Mouse (Mus musculus): ENCODE results near the gene Xxylt1. TPM values are rescaled to one million over a fixed set of nuclear protein-coding genes. Genes with fewer than 3 reads are reported as not detected.

The Xxylt1 gene
- polyA plus RNA-seq, 1 experiment from 2014 or later: 14.3 TPM

DNA sequence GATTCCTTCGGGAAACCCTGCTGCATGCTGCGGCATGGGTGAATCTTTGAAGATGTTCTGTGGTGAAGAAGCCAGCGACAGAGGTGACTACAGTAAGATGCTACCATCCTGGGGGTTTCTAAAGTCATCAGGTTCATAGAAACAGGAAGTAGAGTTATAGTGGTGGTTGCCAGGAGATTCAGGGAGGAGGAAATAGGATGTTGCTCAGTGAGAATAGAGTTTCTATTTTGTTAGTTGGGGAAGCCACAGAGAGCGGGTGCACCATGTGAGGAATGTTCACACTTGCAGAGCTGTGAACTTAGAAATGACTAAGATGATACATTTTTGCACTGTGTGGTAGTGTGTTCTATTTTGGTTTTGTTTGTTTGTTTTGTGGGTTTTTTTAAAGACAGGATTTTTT is 133.0 kb downstream of the Xxylt1 start:
- no peak overlapping the region for H3K4me2 ChIP-seq (replicated peaks; ENCODE audit: low read depth)
- WGBS: 88% methylated on average over 4 of the region's 4 CpGs
- H3K27me3 ChIP-seq (replicated peaks; ENCODE audit: control insufficient read depth, insufficient read depth, low read length): no peaks in the 10 kb centered on the region
- no peaks in the 10 kb centered on the region for H3K4me1 ChIP-seq (replicated peaks; ENCODE audit: control insufficient read depth, insufficient read depth, low read length)
- H3K9ac ChIP-seq (ENCODE audit: low read depth, low read length): no peak overlapping the region
- no peak for TF ChIP-seq CTCF (IDR thresholded peaks at IDR 0.05; ENCODE audit: low read depth)
- H3K27ac ChIP-seq (ENCODE audit: low read depth, low read length): no peak overlapping the region
- no peaks in the 10 kb centered on the region for H3K9me3 ChIP-seq (ENCODE audit: control insufficient read depth)
- ATAC-seq: no peak
- no peaks in the 10 kb centered on the region for H3K36me3 ChIP-seq (ENCODE audit: control insufficient read depth, insufficient read depth)
- H3K4me3 ChIP-seq (ENCODE audit: low read depth, low read length): no peak overlapping the region

DNA sequence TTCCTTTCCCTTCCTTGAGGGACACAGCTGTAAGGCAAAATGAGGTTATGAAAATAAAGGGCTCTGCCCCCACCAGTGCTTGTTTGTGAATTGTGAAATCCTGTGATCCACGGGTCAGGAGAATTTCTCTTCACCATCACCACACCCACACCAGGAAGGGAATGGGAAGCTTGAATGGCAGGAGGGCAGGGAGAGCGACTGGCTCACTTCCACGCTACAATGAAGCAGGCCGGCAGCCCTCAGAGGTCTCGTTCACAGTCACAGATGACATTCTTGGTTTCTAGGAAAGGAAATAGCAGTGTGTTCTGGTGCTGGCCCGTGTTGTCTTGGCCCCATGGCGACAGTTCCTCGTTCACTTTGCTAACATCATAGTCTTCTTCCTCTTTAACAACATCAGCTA is 136.3 kb downstream of the Xxylt1 start:
- WGBS: 60% methylated on average over 8 of the region's 8 CpGs
- Histone ChIP-seq H3K36me3 (ENCODE audit: control insufficient read depth, insufficient read depth) (no peaks in the 10 kb centered on the region), H3K4me3 (ENCODE audit: low read depth, low read length) (no peak overlapping the region), H3K4me1 (replicated peaks; ENCODE audit: control insufficient read depth, insufficient read depth, low read length) (no peaks in the 10 kb centered on the region), H3K4me2 (replicated peaks; ENCODE audit: low read depth) (no peak overlapping the region), H3K9ac (ENCODE audit: low read depth, low read length) (no peak overlapping the region), H3K27me3 (replicated peaks; ENCODE audit: control insufficient read depth, insufficient read depth, low read length) (no peaks in the 10 kb centered on the region), H3K9me3 (ENCODE audit: control insufficient read depth) (no peaks in the 10 kb centered on the region), H3K27ac (ENCODE audit: low read depth, low read length) (no peak overlapping the region)
- no peak for TF ChIP-seq CTCF (IDR thresholded peaks at IDR 0.05; ENCODE audit: low read depth)
- no peak for ATAC-seq

DNA sequence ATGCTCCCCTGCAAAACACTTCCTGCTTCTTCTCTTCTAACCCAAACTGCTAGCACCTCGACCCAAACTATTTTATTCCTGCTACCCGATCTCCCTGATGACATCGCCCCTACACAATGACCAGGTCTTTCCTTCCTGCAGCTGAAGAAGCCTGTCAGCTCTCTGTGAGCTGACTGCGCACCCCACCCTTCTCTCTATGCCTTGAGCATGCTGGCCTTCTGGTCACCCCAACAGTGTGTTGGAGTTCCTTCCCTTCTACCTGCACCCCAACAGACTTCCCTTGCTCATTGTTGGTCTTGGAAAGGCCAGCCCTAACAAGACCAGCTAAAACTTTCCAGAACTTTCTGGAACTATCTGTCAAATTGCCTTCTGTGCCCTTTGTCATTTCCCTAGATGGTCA is 137.3 kb downstream of the Xxylt1 start:
- no peaks in the 10 kb centered on the region for H3K27me3 ChIP-seq (replicated peaks; ENCODE audit: control insufficient read depth, insufficient read depth, low read length)
- H3K27ac ChIP-seq (ENCODE audit: low read depth, low read length): no peak overlapping the region
- H3K4me2 ChIP-seq (replicated peaks; ENCODE audit: low read depth): no peak overlapping the region
- 71% methylated on average over 4 of the region's 4 CpGs for WGBS
- ATAC-seq: no peak
- no peak overlapping the region for H3K4me3 ChIP-seq (ENCODE audit: low read depth, low read length)
- no peak overlapping the region for H3K9ac ChIP-seq (ENCODE audit: low read depth, low read length)
- no peaks in the 10 kb centered on the region for H3K36me3 ChIP-seq (ENCODE audit: control insufficient read depth, insufficient read depth)
- TF ChIP-seq CTCF (IDR thresholded peaks at IDR 0.05; ENCODE audit: low read depth): no peak
- no peaks in the 10 kb centered on the region for H3K9me3 ChIP-seq (ENCODE audit: control insufficient read depth)
- H3K4me1 ChIP-seq (replicated peaks; ENCODE audit: control insufficient read depth, insufficient read depth, low read length): no peaks in the 10 kb centered on the region

DNA sequence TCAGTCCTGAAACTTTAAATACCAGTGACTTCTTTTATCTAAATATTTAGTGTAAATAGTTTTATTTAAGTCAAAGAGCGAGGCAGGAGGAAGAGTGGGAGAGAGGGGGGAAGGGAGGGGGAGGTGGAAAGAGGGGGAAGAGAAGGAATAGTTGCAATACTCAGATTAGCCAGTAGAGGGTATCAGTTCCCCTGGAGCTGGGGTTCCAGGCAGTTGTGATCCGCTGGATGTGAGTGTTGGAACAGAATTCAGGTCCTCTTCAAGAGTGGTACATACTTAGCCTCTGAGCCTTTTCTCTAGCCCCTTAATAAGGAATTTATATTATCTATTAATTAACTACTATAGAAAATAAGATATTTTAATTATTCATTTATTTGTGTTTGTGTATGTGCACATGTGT is 140.5 kb downstream of the Xxylt1 start:
- Histone ChIP-seq H3K4me1 (replicated peaks; ENCODE audit: control insufficient read depth, insufficient read depth, low read length) (no peaks in the 10 kb centered on the region), H3K4me2 (replicated peaks; ENCODE audit: low read depth) (no peak overlapping the region), H3K9ac (ENCODE audit: low read depth, low read length) (no peak overlapping the region), H3K4me3 (ENCODE audit: low read depth, low read length) (no peak overlapping the region), H3K27ac (ENCODE audit: low read depth, low read length) (no peak overlapping the region), H3K9me3 (ENCODE audit: control insufficient read depth) (no peaks in the 10 kb centered on the region), H3K27me3 (replicated peaks; ENCODE audit: control insufficient read depth, insufficient read depth, low read length) (no peaks in the 10 kb centered on the region), H3K36me3 (ENCODE audit: control insufficient read depth, insufficient read depth) (no peaks in the 10 kb centered on the region)
- peak; percentile 59 for TF ChIP-seq CTCF (IDR thresholded peaks at IDR 0.05; ENCODE audit: low read depth)
- 78% methylated on average over 2 of the region's 2 CpGs for WGBS
- ATAC-seq: no peak

DNA sequence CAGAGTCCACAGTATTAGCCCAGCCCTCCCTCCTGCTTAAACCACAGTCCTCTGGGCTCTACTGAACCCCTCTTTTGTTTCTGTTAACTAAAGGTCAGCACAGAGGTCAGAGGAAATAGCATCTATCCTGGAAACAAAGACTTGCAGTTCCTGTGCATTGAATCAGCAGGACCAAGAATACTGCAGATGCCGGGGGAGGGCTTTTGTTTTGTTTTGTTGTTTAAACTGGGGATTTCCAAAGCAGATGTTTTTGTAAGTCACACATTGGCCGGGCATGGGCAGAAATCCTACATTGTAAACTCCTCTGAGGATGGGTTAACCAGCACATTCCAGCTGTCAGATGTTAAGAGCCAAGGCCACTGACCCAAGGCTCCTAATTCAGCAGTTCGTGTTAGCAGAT is 141.3 kb downstream of the Xxylt1 start:
- no peak for ATAC-seq

DNA sequence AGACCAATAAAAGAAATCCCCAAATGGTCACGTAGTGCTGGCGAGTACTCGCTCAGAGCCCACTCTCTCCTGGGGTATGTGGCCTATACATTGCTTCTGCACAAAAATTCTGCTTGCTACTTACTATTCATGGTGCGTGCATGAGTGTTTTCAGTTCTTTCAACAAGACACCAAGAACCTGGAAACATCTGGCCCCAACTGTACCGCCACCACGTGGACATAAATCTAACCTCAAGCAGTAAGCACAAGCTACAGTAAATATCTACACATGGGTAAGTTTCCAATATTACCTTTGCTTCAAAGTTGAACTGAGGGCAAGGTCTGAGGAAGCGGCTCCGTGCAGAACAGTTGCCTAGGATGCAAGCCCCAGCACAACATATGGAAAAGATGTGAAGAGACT is 142.0 kb downstream of the Xxylt1 start:
- no peak for ATAC-seq
- H3K4me2 ChIP-seq (replicated peaks; ENCODE audit: low read depth): no peak overlapping the region
- no peaks in the 10 kb centered on the region for H3K36me3 ChIP-seq (ENCODE audit: control insufficient read depth, insufficient read depth)
- no peaks in the 10 kb centered on the region for H3K27me3 ChIP-seq (replicated peaks; ENCODE audit: control insufficient read depth, insufficient read depth, low read length)
- WGBS: 79% methylated on average over 8 of the region's 8 CpGs
- H3K9ac ChIP-seq (ENCODE audit: low read depth, low read length): no peak overlapping the region
- no peak overlapping the region for H3K27ac ChIP-seq (ENCODE audit: low read depth, low read length)
- no peaks in the 10 kb centered on the region for H3K9me3 ChIP-seq (ENCODE audit: control insufficient read depth)
- TF ChIP-seq CTCF (IDR thresholded peaks at IDR 0.05; ENCODE audit: low read depth): peak; percentile 62
- no peak overlapping the region for H3K4me3 ChIP-seq (ENCODE audit: low read depth, low read length)
- no peaks in the 10 kb centered on the region; the same call in 1 of the 2 replicates for H3K4me1 ChIP-seq (replicated peaks; ENCODE audit: control insufficient read depth, insufficient read depth, low read length)

More for the DNA sequence above, 141.3 kb downstream of the Xxylt1 start:
- 38% methylated on average over 3 of the region's 3 CpGs for WGBS
- Histone ChIP-seq H3K9me3 (ENCODE audit: control insufficient read depth) (no peaks in the 10 kb centered on the region), H3K27me3 (replicated peaks; ENCODE audit: control insufficient read depth, insufficient read depth, low read length) (no peaks in the 10 kb centered on the region), H3K36me3 (ENCODE audit: control insufficient read depth, insufficient read depth) (no peaks in the 10 kb centered on the region), H3K27ac (ENCODE audit: low read depth, low read length) (no peak overlapping the region), H3K9ac (ENCODE audit: low read depth, low read length) (no peak overlapping the region), H3K4me3 (ENCODE audit: low read depth, low read length) (no peak overlapping the region), H3K4me2 (replicated peaks; ENCODE audit: low read depth) (no peak overlapping the region), H3K4me1 (replicated peaks; ENCODE audit: control insufficient read depth, insufficient read depth, low read length) (no peaks in the 10 kb centered on the region; the same call in 1 of the 2 replicates)
- TF ChIP-seq CTCF (IDR thresholded peaks at IDR 0.05; ENCODE audit: low read depth): no peak

DNA sequence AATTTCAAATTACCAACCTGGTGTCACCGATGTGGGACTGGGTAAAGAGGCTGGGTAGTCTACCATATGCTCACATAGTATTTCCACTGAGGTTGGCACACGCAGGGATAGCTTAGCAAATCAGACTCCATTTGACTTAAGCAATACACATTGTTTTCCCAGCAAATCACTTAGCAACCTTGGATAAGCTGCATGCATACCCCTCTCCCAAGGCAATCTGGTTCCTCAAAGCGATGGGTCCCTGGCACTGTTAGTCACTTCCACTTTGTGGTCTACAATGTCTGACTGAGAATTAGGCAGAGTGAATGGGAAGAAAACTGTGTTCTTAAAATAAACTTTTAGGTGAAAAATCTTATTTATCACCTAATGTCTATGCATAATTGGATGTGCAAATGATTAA is 142.6 kb downstream of the Xxylt1 start:
- Histone ChIP-seq H3K4me2 (replicated peaks; ENCODE audit: low read depth) (no peak overlapping the region), H3K36me3 (ENCODE audit: control insufficient read depth, insufficient read depth) (no peaks in the 10 kb centered on the region), H3K9me3 (ENCODE audit: control insufficient read depth) (no peaks in the 10 kb centered on the region), H3K27ac (ENCODE audit: low read depth, low read length) (no peak overlapping the region), H3K27me3 (replicated peaks; ENCODE audit: control insufficient read depth, insufficient read depth, low read length) (no peaks in the 10 kb centered on the region), H3K4me1 (replicated peaks; ENCODE audit: control insufficient read depth, insufficient read depth, low read length) (no peaks in the 10 kb centered on the region; the same call in 1 of the 2 replicates), H3K4me3 (ENCODE audit: low read depth, low read length) (no peak overlapping the region), H3K9ac (ENCODE audit: low read depth, low read length) (no peak overlapping the region)
- TF ChIP-seq CTCF (IDR thresholded peaks at IDR 0.05; ENCODE audit: low read depth): no peak
- 94% methylated on average over 3 of the region's 3 CpGs for WGBS
- no peak for ATAC-seq

All from intestine, postnatal 0 days (tissue).